Mouse (Mus musculus) heart, embryonic 15.5 days (tissue): Measurements from ENCODE around the gene Ppp3cb. TPM values are rescaled to one million over a fixed set of nuclear protein-coding genes. Genes with fewer than 3 reads are reported as not detected.
"Not testable (repeated sequence)": the region's sequence is repeated elsewhere in the genome, so short reads cannot be mapped to it uniquely, and the experiment has no call there.

Source experiments
- ATAC-seq: fragments of 200-750 bp; cut with Nextera tagmentation; replicated peaks from 2 replicates; pipeline ENCODE4 v1.8.0; 2017; ENCODE audit warnings: low read depth, moderate TSS enrichment; ENCODE audit not compliant: insufficient number of reproducible peaks, insufficient read depth, low FRiP score
- H3K27ac ChIP-seq: fragments of 300-500 bp; sonication (generic); 2 replicates; pipeline ENCODE4 v1.5.1; 2015; ENCODE audit warnings: mild to moderate bottlenecking, inconsistent platforms
- H3K27me3 ChIP-seq: fragments of 300-500 bp; sonication (generic); 2 replicates; pipeline ENCODE4 v1.6.1; 2015; ENCODE audit warnings: inconsistent platforms
- H3K36me3 ChIP-seq: fragments of 300-500 bp; sonication (generic); 2 replicates; pipeline ENCODE4 v1.6.1; 2015; ENCODE audit warnings: mild to moderate bottlenecking, inconsistent platforms
- H3K4me1 ChIP-seq: fragments of 300-500 bp; sonication (generic); replicated peaks from 2 replicates; pipeline ENCODE4 v1.6.1; 2015; ENCODE audit warnings: inconsistent platforms
- H3K4me2 ChIP-seq: fragments of 300-500 bp; sonication (generic); 2 replicates; pipeline ENCODE4 v1.6.1; 2015; ENCODE audit warnings: inconsistent platforms, mild to moderate bottlenecking, moderate library complexity
- H3K4me3 ChIP-seq: fragments of 300-500 bp; sonication (generic); 2 replicates; pipeline ENCODE4 v1.5.1; 2015; ENCODE audit warnings: mild to moderate bottlenecking, inconsistent platforms
- H3K9ac ChIP-seq: fragments of 300-500 bp; sonication (generic); 2 replicates; pipeline ENCODE4 v1.6.1; 2015; ENCODE audit warnings: mild to moderate bottlenecking, inconsistent platforms
- H3K9me3 ChIP-seq: fragments of 300-500 bp; sonication (generic); replicated peaks from 2 replicates; pipeline ENCODE4 v1.6.1; 2016; ENCODE audit warnings: inconsistent platforms
- WGBS: fragments of 180-500 bp; shearing (Covaris S2); methylation state at CpG from one replicate; pipeline ENCODE4 v1.1.7; 2015; ENCODE audit warnings: mixed read lengths; 5-methylcytosine and 5-hydroxymethylcytosine counted together
- polyA plus RNA-seq: library from polyadenylated mRNA; unstranded; fragments of >200 nt; fragmentation: Nextera tagmentation; extraction: Ambion mirVana; gene quantifications from 2 replicates; pipeline ENCODE4 v1.2.1, GENCODE M21; 2015

Ppp3cb gene
- 30.6 and 34.9 TPM in 2 replicates for polyA plus RNA-seq

DNA sequence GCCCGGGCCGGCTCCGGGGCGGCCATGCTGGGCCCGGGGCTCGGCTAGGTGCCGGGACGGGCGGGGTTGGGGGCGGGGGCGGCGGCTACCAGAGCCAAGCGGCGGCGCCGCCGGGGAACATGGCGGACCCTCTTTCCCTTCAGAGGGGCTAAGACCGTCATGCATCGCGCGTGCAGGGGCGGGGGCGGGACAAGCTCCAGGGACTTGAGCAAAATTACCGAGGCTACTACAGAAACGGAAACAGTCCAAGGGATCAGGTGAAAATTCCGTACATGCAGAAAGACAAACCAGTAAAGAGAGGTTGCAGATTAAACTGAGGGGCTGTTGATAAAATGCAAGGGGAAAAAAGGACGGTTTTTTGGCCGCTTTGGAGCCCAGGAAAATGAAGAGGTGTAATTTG is at the start of gene Ppp3cb:
Ppp3cb (minus strand) TSS at position 159 of the 400 bp plus-strand sequence.
- WGBS: under 1% methylated on average over 25 of the region's 29 CpGs
- Histone ChIP-seq H3K27me3 (no peaks in the 10 kb centered on the region), H3K4me1 (peaks cover 13% of the 10 kb centered on the region), H3K4me3 (peak within 1 kb of the TSS; percentile 90), H3K36me3 (peaks cover 18% of the 10 kb centered on the region), H3K4me2 (peak within 1 kb of the TSS; percentile 65), H3K9ac (peak within 1 kb of the TSS; percentile 96), H3K9me3 (no peaks in the 10 kb centered on the region), H3K27ac (peak within 1 kb of the TSS; percentile 99)
- ATAC-seq: peak; percentile 90

DNA sequence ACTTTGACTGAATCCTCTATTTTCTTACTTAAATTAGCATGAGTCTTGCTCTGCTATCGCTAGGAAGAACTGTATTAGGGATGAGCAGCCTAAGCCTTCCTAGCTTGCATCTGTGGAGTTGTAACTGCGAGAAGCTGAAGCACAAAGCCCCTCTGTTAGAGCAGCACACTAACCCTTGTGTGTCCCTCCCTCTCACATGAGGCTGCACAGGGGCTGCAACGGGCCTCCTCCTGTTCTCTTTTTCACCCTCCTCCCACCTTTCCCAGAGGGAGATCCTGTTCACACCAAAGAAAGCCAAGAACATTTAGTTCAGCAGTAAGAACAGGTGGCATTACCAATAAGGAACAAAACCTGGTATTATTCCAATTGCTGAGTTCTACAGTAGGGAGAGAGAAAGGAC is 49.4 kb upstream of the Ppp3cb start:
- no peaks in the 10 kb centered on the region for H3K36me3 ChIP-seq
- H3K4me2 ChIP-seq: no peak overlapping the region
- H3K9me3 ChIP-seq: no peaks in the 10 kb centered on the region
- no peak overlapping the region for H3K4me3 ChIP-seq
- ATAC-seq: no peak
- 65% methylated on average over 3 of the region's 3 CpGs for WGBS
- H3K9ac ChIP-seq: no peak overlapping the region
- H3K27ac ChIP-seq: no peak overlapping the region
- H3K4me1 ChIP-seq: peaks cover 10% of the 10 kb centered on the region
- no peaks in the 10 kb centered on the region for H3K27me3 ChIP-seq

DNA sequence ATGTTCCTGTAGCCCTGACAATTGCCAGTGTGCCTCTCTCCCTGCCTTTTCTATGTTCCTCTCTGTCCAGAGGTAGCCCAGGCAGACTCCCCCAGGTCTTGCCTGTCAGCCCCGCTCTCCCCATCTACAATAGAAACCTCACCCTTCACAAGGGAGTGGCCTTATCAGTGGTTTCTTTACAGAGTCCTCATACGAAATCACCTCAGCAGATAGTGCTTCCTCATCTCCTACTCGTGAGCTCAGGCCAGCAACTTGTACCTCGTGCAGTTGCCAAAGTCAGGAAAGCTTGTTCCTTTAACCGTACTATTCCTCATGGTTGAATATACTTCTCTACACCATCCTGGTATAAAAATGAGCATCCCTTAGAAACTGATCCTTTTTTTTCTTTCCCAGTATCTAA is 41.1 kb upstream of the Ppp3cb start:
- WGBS: 59% methylated on average over 5 of the region's 5 CpGs
- H3K9me3 ChIP-seq: no peaks in the 10 kb centered on the region

DNA sequence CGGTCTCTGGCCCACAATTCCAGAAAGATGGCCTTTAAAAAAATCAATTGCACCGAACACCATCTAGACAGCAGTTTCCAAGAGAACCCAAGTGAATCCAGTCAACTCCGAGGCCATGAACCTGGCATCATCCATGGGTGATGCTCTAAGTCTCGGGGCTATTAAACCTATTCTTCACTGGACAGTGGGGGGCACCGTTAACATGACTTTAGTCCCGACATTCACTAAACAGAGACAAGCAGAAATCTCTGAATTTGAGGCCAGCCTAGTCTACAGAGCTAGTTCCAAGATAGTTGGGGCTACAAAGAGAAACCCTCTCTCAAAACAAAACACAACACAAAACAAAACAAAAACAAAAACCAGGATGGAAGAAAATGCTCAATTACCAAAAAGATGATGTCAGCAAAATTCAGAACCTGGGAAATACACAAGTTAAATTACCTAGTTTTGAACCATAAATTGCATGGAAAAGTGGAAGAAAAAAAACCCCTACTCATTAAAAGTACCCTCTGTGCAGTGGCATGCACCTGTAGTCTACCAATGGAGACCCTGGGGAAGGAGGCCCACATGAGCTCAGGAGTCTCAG is 32.5 kb upstream of the Ppp3cb start:
- ATAC-seq: no peak
- Histone ChIP-seq H3K4me1 (peaks cover 3% of the 10 kb centered on the region; the same call in 1 of the 2 replicates), H3K27me3 (no peaks in the 10 kb centered on the region), H3K9me3 (no peaks in the 10 kb centered on the region), H3K9ac (no peak overlapping the region), H3K36me3 (peaks cover 9% of the 10 kb centered on the region; the same call in 1 of the 2 replicates), H3K4me3 (no peak overlapping the region), H3K4me2 (no peak overlapping the region), H3K27ac (no peak overlapping the region)
- 70% methylated on average over 6 of the region's 6 CpGs for WGBS

More for the DNA sequence above, 41.1 kb upstream of the Ppp3cb start:
- H3K36me3 ChIP-seq: peaks cover 7% of the 10 kb centered on the region; the same call in 1 of the 2 replicates
- H3K9ac ChIP-seq: no peak overlapping the region
- H3K27ac ChIP-seq: no peak overlapping the region
- ATAC-seq: no peak
- no peaks in the 10 kb centered on the region for H3K4me1 ChIP-seq
- H3K4me3 ChIP-seq: no peak overlapping the region
- no peaks in the 10 kb centered on the region for H3K27me3 ChIP-seq
- no peak overlapping the region for H3K4me2 ChIP-seq

DNA sequence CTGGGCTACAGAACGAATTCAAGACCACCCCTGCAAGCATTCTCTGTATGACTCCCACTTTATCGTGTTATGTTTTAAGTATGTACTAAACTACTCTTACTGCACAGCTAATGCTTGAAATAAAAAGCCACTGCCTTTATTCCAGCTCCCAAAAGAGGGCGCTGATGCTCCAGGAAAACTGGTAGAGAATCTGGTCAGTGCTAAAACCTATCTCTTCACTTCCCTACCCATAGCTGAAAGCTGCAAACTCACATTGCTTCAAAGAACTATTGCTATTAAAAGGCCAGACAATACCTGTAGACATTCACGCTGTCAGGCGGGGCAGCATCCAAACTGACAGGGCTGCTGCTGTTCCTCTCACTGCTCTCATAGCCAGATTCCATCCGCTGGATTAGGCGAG is 29.8 kb upstream of the Ppp3cb start:
- Histone ChIP-seq H3K36me3 (peaks cover 10% of the 10 kb centered on the region), H3K4me1 (peaks cover 3% of the 10 kb centered on the region; the same call in 1 of the 2 replicates), H3K4me2 (no peak overlapping the region), H3K27ac (peak overlapping the region; percentile 60), H3K27me3 (no peaks in the 10 kb centered on the region), H3K9ac (no peak overlapping the region), H3K9me3 (no peaks in the 10 kb centered on the region), H3K4me3 (no peak overlapping the region)
- ATAC-seq: no peak
- WGBS: 40% methylated on average over 7 of the region's 7 CpGs

DNA sequence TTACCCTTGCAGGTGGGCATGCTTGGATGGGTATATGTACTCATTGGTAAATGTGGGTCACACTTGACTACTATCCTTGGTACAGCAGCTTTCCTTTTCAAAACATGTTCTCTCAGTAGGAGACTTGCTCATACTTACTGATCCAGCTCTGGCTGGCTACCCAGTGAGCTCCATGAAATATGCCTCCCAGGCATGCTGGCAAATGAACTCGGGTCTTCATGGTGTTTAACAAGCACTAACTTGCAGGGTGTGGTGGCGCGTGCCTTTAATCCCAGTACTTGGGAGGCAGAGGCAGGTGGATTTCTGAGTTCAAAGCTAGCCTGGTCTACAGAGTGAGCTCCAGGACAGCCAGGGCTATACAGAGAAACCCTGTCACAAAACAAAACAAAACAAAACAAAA is 26.8 kb upstream of the Ppp3cb start:
- not testable (repeated sequence) for H3K4me1 ChIP-seq, H3K27ac ChIP-seq, H3K4me3 ChIP-seq, H3K4me2 ChIP-seq, ATAC-seq, H3K9ac ChIP-seq, H3K27me3 ChIP-seq, H3K9me3 ChIP-seq
- peaks cover 21% of the 10 kb centered on the region for H3K36me3 ChIP-seq
- 92% methylated on average over 3 of the region's 3 CpGs for WGBS

DNA sequence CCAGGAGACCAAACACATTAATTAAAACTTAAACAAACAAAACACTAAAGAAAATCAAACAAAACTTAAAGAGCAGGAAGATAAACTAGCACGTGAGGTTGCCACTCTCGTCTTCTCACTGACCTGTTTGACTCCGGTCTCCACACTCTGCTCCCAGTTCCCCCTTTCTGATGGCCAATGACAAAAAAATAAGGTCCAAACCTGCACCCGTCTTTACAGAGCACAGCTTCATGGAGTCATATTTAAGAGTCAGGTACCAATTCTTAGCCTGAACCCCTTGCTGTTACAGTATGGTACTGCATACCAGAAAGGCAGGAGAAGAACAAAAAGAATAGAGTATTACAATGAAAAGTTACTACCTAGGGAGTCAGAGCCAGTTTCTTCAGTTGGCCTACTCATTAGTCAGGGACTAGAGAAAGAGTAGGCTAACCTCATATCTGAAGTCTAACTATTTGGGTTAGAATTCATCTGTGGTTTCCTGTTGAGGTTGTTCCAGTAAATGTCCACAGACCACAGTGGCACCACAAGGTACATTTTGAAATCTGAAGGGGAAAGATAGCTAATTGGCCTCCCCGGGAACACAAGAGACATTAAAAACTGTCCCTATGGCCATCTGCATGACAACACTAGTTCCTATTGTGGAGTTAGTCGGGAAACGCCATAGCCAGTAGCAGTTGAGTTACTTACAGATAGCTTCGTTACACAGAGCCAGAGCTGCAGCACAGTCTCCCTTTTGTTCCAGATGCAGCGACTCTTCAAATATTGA is 19.1 kb upstream of the Ppp3cb start:
- H3K27me3 ChIP-seq: no peaks in the 10 kb centered on the region
- 78% methylated on average over 9 of the region's 9 CpGs for WGBS
- no peak for ATAC-seq
- H3K9ac ChIP-seq: no peak overlapping the region
- H3K9me3 ChIP-seq: no peaks in the 10 kb centered on the region
- H3K4me1 ChIP-seq: no peaks in the 10 kb centered on the region
- peaks cover 33% of the 10 kb centered on the region for H3K36me3 ChIP-seq
- no peak overlapping the region for H3K4me3 ChIP-seq
- H3K4me2 ChIP-seq: no peak overlapping the region
- no peak overlapping the region for H3K27ac ChIP-seq

DNA sequence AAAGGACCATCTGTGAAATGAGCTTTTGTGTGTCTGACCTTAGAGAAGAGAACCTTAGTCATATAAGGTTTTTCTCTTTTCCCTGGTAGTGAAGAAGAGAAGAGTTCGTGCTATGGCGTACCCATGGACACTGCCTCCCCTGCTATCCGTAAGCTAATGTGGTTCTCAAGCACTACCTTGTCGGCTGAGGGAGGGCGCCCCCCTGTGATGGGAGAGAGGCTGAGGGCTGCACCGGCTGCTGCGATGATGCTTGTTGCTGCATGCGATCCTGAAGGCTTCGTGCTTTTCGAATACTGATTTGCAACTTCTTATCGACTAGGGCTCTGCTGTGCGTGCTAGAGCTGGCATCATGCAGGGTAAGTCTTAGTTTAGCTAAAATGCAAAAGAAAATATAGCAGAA is 18.3 kb upstream of the Ppp3cb start:
- H3K4me2 ChIP-seq: no peak overlapping the region
- no peaks in the 10 kb centered on the region for H3K9me3 ChIP-seq
- no peaks in the 10 kb centered on the region for H3K27me3 ChIP-seq
- no peaks in the 10 kb centered on the region for H3K4me1 ChIP-seq
- ATAC-seq: no peak
- H3K36me3 ChIP-seq: peaks cover 31% of the 10 kb centered on the region
- no peak overlapping the region for H3K27ac ChIP-seq
- no peak overlapping the region for H3K4me3 ChIP-seq
- no peak overlapping the region for H3K9ac ChIP-seq
- 68% methylated on average over 12 of the region's 12 CpGs for WGBS

DNA sequence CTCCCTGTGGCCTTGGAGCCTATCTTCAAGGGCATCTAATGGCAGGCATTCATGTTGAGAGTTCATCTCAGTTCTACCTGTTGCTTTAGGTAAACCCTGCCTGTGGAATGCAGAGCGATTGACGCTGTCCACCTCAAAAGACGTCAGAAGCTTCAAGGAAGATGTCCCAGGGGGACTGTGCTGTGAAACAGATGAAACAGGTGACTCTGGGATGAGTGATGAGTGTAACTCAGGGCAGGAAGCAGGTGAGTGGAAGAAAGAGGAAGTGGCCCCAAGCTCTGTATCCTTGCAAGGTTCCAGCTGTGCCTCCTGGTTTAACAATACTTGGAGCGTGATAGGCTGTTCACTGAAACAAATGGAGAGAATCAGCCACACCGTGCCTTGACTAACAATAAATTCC is 15.5 kb upstream of the Ppp3cb start:
- Histone ChIP-seq H3K27ac (no peak overlapping the region), H3K9me3 (no peaks in the 10 kb centered on the region), H3K4me1 (no peaks in the 10 kb centered on the region), H3K4me3 (no peak overlapping the region), H3K27me3 (no peaks in the 10 kb centered on the region), H3K36me3 (peaks cover 32% of the 10 kb centered on the region), H3K4me2 (no peak overlapping the region), H3K9ac (no peak overlapping the region)
- ATAC-seq: no peak
- WGBS: 80% methylated on average over 5 of the region's 5 CpGs

DNA sequence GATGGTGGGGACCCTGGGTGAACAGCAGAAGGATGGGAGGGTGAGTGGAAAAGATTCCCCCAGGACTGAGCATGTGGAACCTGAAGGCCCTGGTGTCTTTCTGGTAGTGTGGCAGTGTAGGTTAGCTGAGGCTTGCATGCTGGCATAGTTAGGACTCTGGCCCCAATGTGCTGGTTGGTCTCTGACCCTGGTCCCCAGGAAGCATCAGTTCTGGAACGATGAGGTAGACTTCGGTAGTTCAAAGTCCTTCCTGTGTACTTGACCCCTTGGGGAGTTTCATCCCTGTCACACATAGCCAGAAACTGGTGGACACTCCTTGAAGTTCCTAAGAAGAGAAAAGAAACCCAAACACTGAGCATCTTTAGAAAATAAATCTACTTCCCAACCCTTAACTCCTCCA is 3.8 kb upstream of the Ppp3cb start:
- no peaks in the 10 kb centered on the region for H3K9me3 ChIP-seq
- H3K27ac ChIP-seq: no peak overlapping the region
- H3K4me3 ChIP-seq: no peak overlapping the region
- no peak for ATAC-seq
- H3K36me3 ChIP-seq: peaks cover 26% of the 10 kb centered on the region
- peaks cover 6% of the 10 kb centered on the region for H3K4me1 ChIP-seq
- H3K27me3 ChIP-seq: no peaks in the 10 kb centered on the region
- 90% methylated on average over 2 of the region's 2 CpGs for WGBS
- H3K9ac ChIP-seq: no peak overlapping the region
- H3K4me2 ChIP-seq: no peak overlapping the region

DNA sequence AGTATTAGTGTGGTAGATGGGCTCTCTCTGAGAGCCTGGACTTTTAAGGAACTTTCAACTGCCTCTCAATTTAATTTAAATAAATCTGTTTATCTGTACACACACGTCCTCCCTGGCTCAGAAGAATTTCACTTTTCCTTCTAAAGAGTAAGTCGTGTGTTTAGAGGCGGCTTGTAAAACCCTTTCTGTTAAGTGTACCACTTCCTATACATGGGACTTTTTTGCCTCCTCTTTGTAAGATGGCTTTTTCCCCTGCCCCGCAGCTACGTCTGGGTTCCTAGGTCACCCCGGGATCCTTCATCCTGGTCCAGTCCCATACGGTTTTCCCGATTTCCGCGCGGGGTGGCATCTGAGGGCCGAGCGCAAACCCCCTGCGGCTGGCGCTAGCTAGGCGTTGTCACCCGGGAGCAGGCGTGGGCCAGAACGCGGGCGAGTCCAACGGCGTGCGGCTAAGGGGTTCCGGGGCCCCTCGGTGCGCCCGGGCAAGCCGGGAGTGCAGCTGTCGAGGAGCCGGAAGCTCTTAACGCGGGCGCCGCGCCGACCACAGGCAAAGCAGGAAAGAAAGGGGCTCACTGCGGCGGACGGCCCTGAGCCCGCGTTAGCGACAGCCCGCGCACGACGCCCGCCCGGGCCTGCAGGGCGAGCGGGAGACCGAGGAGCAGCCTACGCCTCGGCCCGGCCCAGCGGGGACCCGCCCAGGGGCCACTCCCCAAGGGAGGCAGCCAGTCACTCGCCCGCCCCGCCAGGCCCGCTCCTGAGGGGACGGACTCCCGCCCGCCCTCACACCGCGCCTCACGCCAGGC is 643 bp downstream of the Ppp3cb start:
- WGBS: under 1% methylated on average over 53 of the region's 67 CpGs
- peak overlapping the region; percentile 96 for H3K9ac ChIP-seq
- peaks cover 18% of the 10 kb centered on the region for H3K36me3 ChIP-seq
- peak overlapping the region; percentile 65 for H3K4me2 ChIP-seq
- peak; percentile 99 for ATAC-seq
- H3K4me1 ChIP-seq: peaks cover 13% of the 10 kb centered on the region
- H3K9me3 ChIP-seq: no peaks in the 10 kb centered on the region
- H3K4me3 ChIP-seq: peak overlapping the region; percentile 90
- H3K27me3 ChIP-seq: no peaks in the 10 kb centered on the region
- H3K27ac ChIP-seq: peak overlapping the region; percentile 99
